Mouse (Mus musculus) forebrain, embryonic 12.5 days (tissue): ENCODE results near the gene Hltf. TPM values are rescaled to one million over a fixed set of nuclear protein-coding genes. Genes with fewer than 3 reads are reported as not detected.
"Not testable (repeated sequence)": the region's sequence is repeated elsewhere in the genome, so short reads cannot be mapped to it uniquely, and the experiment has no call there.

ENCODE experiments used
- ATAC-seq: fragments of 200-750 bp; cut with Nextera tagmentation; 2 replicates; pipeline ENCODE4 v1.8.0; 2017; ENCODE audit warnings: moderate TSS enrichment; ENCODE audit not compliant: low FRiP score
- H3K27ac ChIP-seq: fragments of 300-500 bp; sonication (generic); 2 replicates; pipeline ENCODE4 v1.5.1; 2016; ENCODE audit warnings: mild to moderate bottlenecking
- H3K27me3 ChIP-seq: fragments of 300-500 bp; sonication (generic); 2 replicates; pipeline ENCODE4 v1.6.1; 2016; ENCODE audit warnings: mild to moderate bottlenecking
- H3K36me3 ChIP-seq: fragments of 300-500 bp; sonication (generic); replicated peaks from 2 replicates; pipeline ENCODE4 v1.6.1; 2016; ENCODE audit warnings: mild to moderate bottlenecking
- H3K4me1 ChIP-seq: fragments of 300-500 bp; sonication (generic); 2 replicates; pipeline ENCODE4 v1.6.1; 2016
- H3K4me2 ChIP-seq: fragments of 300-500 bp; sonication (generic); 2 replicates; pipeline ENCODE4 v1.6.1; 2016; ENCODE audit warnings: mild to moderate bottlenecking, moderate library complexity
- H3K4me3 ChIP-seq: fragments of 300-500 bp; sonication (generic); replicated peaks from 2 replicates; pipeline ENCODE4 v1.5.1; 2016; ENCODE audit warnings: mild to moderate bottlenecking
- H3K9ac ChIP-seq: fragments of 300-500 bp; sonication (generic); 2 replicates; pipeline ENCODE4 v1.6.1; 2016; ENCODE audit warnings: mild to moderate bottlenecking
- H3K9me3 ChIP-seq: fragments of 300-500 bp; sonication (generic); 2 replicates; pipeline ENCODE4 v1.6.1; 2016
- WGBS: fragments of 180-500 bp; shearing (Covaris S2); methylation state at CpG from one replicate; pipeline ENCODE4 v1.1.7; 2016; 5-methylcytosine and 5-hydroxymethylcytosine counted together
- polyA plus RNA-seq: library from polyadenylated mRNA; unstranded; fragments of >200 nt; fragmentation: Nextera tagmentation; extraction: Ambion mirVana; gene quantifications from 2 replicates; pipeline ENCODE4 v1.2.1, GENCODE M21; 2016

The Hltf gene
- polyA plus RNA-seq: 21.9 and 23.6 TPM in 2 replicates

GRCm38 (mm10) chr3:20057306-20058196 is at the start of gene Hltf:
Gene Hltf (plus strand): TSS chr3:20057811.
- WGBS: under 1% methylated on average over 49 of the region's 54 CpGs
- Histone ChIP-seq H3K9ac (peak within 1 kb of the TSS; percentile 66), H3K4me2 (peak within 1 kb of the TSS; percentile 61), H3K27ac (peak within 1 kb of the TSS; percentile 66), H3K9me3 (no peaks in the 10 kb centered on the region), H3K27me3 (no peaks in the 10 kb centered on the region), H3K4me3 (peak within 1 kb of the TSS; percentile 74), H3K4me1 (peaks cover 6% of the 10 kb centered on the region; the same call in 1 of the 2 replicates), H3K36me3 (0 out of 2 replicates have a peak, but pooled peaks cover 2% of the 10 kb centered on the region)
- peak; percentile 100 for ATAC-seq

GRCm38 (mm10) chr3:20010464-20010863 is 47.1 kb upstream of the Hltf start:
- Histone ChIP-seq H3K27ac (no peak overlapping the region), H3K4me1 (no peaks in the 10 kb centered on the region), H3K27me3 (no peaks in the 10 kb centered on the region), H3K9ac (no peak overlapping the region), H3K9me3 (no peaks in the 10 kb centered on the region), H3K4me2 (no peak overlapping the region), H3K36me3 (peaks cover 6% of the 10 kb centered on the region), H3K4me3 (no peak overlapping the region)
- no peak for ATAC-seq
- 93% methylated on average over 9 of the region's 9 CpGs for WGBS

GRCm38 (mm10) chr3:20010905-20011304 is 46.7 kb upstream of the Hltf start:
- not testable (repeated sequence) for H3K27ac ChIP-seq, ATAC-seq, H3K4me1 ChIP-seq, H3K27me3 ChIP-seq, H3K4me3 ChIP-seq, H3K9me3 ChIP-seq, H3K9ac ChIP-seq, H3K4me2 ChIP-seq
- WGBS: 84% methylated on average over 7 of the region's 7 CpGs
- peaks cover 10% of the 10 kb centered on the region for H3K36me3 ChIP-seq

GRCm38 (mm10) chr3:20014454-20014853 is 43.2 kb upstream of the Hltf start:
- Histone ChIP-seq H3K4me2 (no peak overlapping the region), H3K4me3 (no peak overlapping the region), H3K27ac (no peak overlapping the region), H3K9me3 (no peaks in the 10 kb centered on the region), H3K36me3 (peaks cover 23% of the 10 kb centered on the region), H3K9ac (no peak overlapping the region), H3K4me1 (no peaks in the 10 kb centered on the region), H3K27me3 (no peaks in the 10 kb centered on the region)
- WGBS: 91% methylated on average over 2 of the region's 2 CpGs
- ATAC-seq: no peak

GRCm38 (mm10) chr3:20018076-20018475 is 39.5 kb upstream of the Hltf start:
- Histone ChIP-seq H3K27ac (no peak overlapping the region), H3K4me2 (no peak overlapping the region), H3K4me1 (no peaks in the 10 kb centered on the region), H3K27me3 (no peaks in the 10 kb centered on the region), H3K36me3 (peaks cover 40% of the 10 kb centered on the region), H3K9ac (no peak overlapping the region), H3K4me3 (no peak overlapping the region), H3K9me3 (no peaks in the 10 kb centered on the region)
- WGBS: 93% methylated on average over 8 of the region's 8 CpGs
- ATAC-seq: no peak

- H3K4me3 ChIP-seq: no peak overlapping the region
Measured at GRCm38 (mm10) chr3:20023832-20024231, 33.8 kb upstream of the Hltf start.

GRCm38 (mm10) chr3:20026481-20026880 is 31.1 kb upstream of the Hltf start:
- ATAC-seq: no peak

More at GRCm38 (mm10) chr3:20023832-20024231, 33.8 kb upstream of the Hltf start:
- Histone ChIP-seq H3K27me3 (no peaks in the 10 kb centered on the region), H3K36me3 (peaks cover 36% of the 10 kb centered on the region), H3K4me2 (no peak overlapping the region), H3K27ac (no peak overlapping the region), H3K9ac (no peak overlapping the region), H3K9me3 (no peaks in the 10 kb centered on the region), H3K4me1 (no peaks in the 10 kb centered on the region)
- WGBS: 58% methylated on average over 1 of the region's 1 CpGs
- ATAC-seq: no peak

GRCm38 (mm10) chr3:20026996-20027689 is 30.5 kb upstream of the Hltf start:
- no peak overlapping the region for H3K9ac ChIP-seq
- H3K27me3 ChIP-seq: no peaks in the 10 kb centered on the region
- no peak for ATAC-seq
- H3K36me3 ChIP-seq: peaks cover 27% of the 10 kb centered on the region
- no peak overlapping the region for H3K27ac ChIP-seq
- H3K4me3 ChIP-seq: no peak overlapping the region
- no peaks in the 10 kb centered on the region for H3K4me1 ChIP-seq
- H3K4me2 ChIP-seq: no peak overlapping the region
- WGBS: 95% methylated on average over 8 of the region's 8 CpGs
- H3K9me3 ChIP-seq: no peaks in the 10 kb centered on the region

More at GRCm38 (mm10) chr3:20026481-20026880, 31.1 kb upstream of the Hltf start:
- Histone ChIP-seq H3K9ac (no peak overlapping the region), H3K4me1 (no peaks in the 10 kb centered on the region), H3K4me2 (no peak overlapping the region), H3K36me3 (peaks cover 27% of the 10 kb centered on the region), H3K9me3 (no peaks in the 10 kb centered on the region), H3K27ac (no peak overlapping the region), H3K4me3 (no peak overlapping the region), H3K27me3 (no peaks in the 10 kb centered on the region)

GRCm38 (mm10) chr3:20027788-20028187 is 29.8 kb upstream of the Hltf start:
- H3K9ac ChIP-seq: no peak overlapping the region
- WGBS: 88% methylated on average over 5 of the region's 5 CpGs
- H3K27me3 ChIP-seq: no peaks in the 10 kb centered on the region
- no peak overlapping the region for H3K4me3 ChIP-seq
- H3K9me3 ChIP-seq: no peaks in the 10 kb centered on the region
- ATAC-seq: no peak
- H3K36me3 ChIP-seq: peaks cover 20% of the 10 kb centered on the region
- H3K4me2 ChIP-seq: no peak overlapping the region
- no peak overlapping the region for H3K27ac ChIP-seq
- no peaks in the 10 kb centered on the region for H3K4me1 ChIP-seq

- Histone ChIP-seq H3K9ac (no peak overlapping the region), H3K27me3 (no peaks in the 10 kb centered on the region), H3K36me3 (peaks cover 17% of the 10 kb centered on the region), H3K4me1 (0 out of 2 replicates have a peak, but pooled peaks cover 2% of the 10 kb centered on the region), H3K4me2 (no peak overlapping the region), H3K4me3 (no peak overlapping the region), H3K27ac (no peak overlapping the region), H3K9me3 (no peaks in the 10 kb centered on the region)
- 91% methylated on average over 3 of the region's 3 CpGs for WGBS
- ATAC-seq: no peak
Measured at GRCm38 (mm10) chr3:20028640-20029039, 29.0 kb upstream of the Hltf start.

GRCm38 (mm10) chr3:20030807-20031206 is 26.8 kb upstream of the Hltf start:
- no peak overlapping the region for H3K9ac ChIP-seq
- ATAC-seq: no peak
- H3K4me1 ChIP-seq: peaks cover 12% of the 10 kb centered on the region
- WGBS: 91% methylated on average over 6 of the region's 6 CpGs
- no peak overlapping the region for H3K4me2 ChIP-seq
- H3K4me3 ChIP-seq: no peak overlapping the region
- no peak overlapping the region for H3K27ac ChIP-seq
- H3K36me3 ChIP-seq: no peaks in the 10 kb centered on the region
- H3K9me3 ChIP-seq: no peaks in the 10 kb centered on the region
- no peaks in the 10 kb centered on the region for H3K27me3 ChIP-seq
